Mouse (Mus musculus): ENCODE measurements around the gene Hbq1a. TPM values are rescaled to one million over a fixed set of nuclear protein-coding genes. Genes with fewer than 3 reads are reported as not detected.

Hbq1a gene
- polyA plus RNA-seq, 1 experiment = 12.0 TPM

GRCm38 (mm10) chr11:32266776-32267175 lies 33.1 kb upstream of the Hbq1a start:
- Histone ChIP-seq H3K27ac (ENCODE audit: control insufficient read depth, insufficient read depth, low read depth, low read length, poor library complexity) (peak overlapping the region; percentile 96), H3K4me3 (replicated peaks; ENCODE audit: control insufficient read depth, low read depth, low read length) (peak overlapping the region; percentile 94), H3K4me1 (ENCODE audit: control insufficient read depth, insufficient read depth, low read length) (peaks cover 3% of the 10 kb centered on the region)
- WGBS = 27% methylated on average over 6 of the region's 6 CpGs
- TF ChIP-seq CTCF (IDR thresholded peaks at IDR 0.05; ENCODE audit: control insufficient read depth, insufficient read depth, low read length) (no peak), POLR2A (IDR thresholded peaks at IDR 0.05; ENCODE audit: borderline replicate concordance, control insufficient read depth, low read depth, low read length) (no peak)

- H3K4me1 ChIP-seq (ENCODE audit: control insufficient read depth, insufficient read depth, low read length) = peaks cover 3% of the 10 kb centered on the region
- H3K4me3 ChIP-seq (replicated peaks; ENCODE audit: control insufficient read depth, low read depth, low read length) = peak within 1 kb of the TSS; percentile 94
- TF ChIP-seq POLR2A (IDR thresholded peaks at IDR 0.05; ENCODE audit: borderline replicate concordance, control insufficient read depth, low read depth, low read length) = peak; percentile 93; the same call in 1 of the 2 replicates
- no peak for TF ChIP-seq CTCF (IDR thresholded peaks at IDR 0.05; ENCODE audit: control insufficient read depth, insufficient read depth, low read length)
- under 1% methylated on average over 54 of the region's 54 CpGs for WGBS
- H3K27ac ChIP-seq (ENCODE audit: control insufficient read depth, insufficient read depth, low read depth, low read length, poor library complexity) = peak within 1 kb of the TSS; percentile 96
Observed at GRCm38 (mm10) chr11:32267188-32267884, 32.5 kb upstream of the Hbq1a start, which contains the start of gene Nprl3. Gene Nprl3, minus strand, starts transcription at chr11:32267707.

GRCm38 (mm10) chr11:32267964-32268363 lies 31.9 kb upstream of the Hbq1a start:
- WGBS = 25% methylated on average over 5 of the region's 5 CpGs
- H3K27ac ChIP-seq (ENCODE audit: control insufficient read depth, insufficient read depth, low read depth, low read length, poor library complexity) = peak overlapping the region; percentile 96
- H3K4me1 ChIP-seq (ENCODE audit: control insufficient read depth, insufficient read depth, low read length) = peaks cover 3% of the 10 kb centered on the region
- peak overlapping the region; percentile 4 for H3K4me3 ChIP-seq (replicated peaks; ENCODE audit: control insufficient read depth, low read depth, low read length)
- TF ChIP-seq CTCF (IDR thresholded peaks at IDR 0.05; ENCODE audit: control insufficient read depth, insufficient read depth, low read length) (no peak), POLR2A (IDR thresholded peaks at IDR 0.05; ENCODE audit: borderline replicate concordance, control insufficient read depth, low read depth, low read length) (no peak)

GRCm38 (mm10) chr11:32268952-32269351 lies 30.9 kb upstream of the Hbq1a start:
- 60% methylated on average over 5 of the region's 5 CpGs for WGBS
- H3K27ac ChIP-seq (ENCODE audit: control insufficient read depth, insufficient read depth, low read depth, low read length, poor library complexity) = peak overlapping the region; percentile 96
- peaks cover 3% of the 10 kb centered on the region for H3K4me1 ChIP-seq (ENCODE audit: control insufficient read depth, insufficient read depth, low read length)
- TF ChIP-seq POLR2A (IDR thresholded peaks at IDR 0.05; ENCODE audit: borderline replicate concordance, control insufficient read depth, low read depth, low read length) (no peak), CTCF (IDR thresholded peaks at IDR 0.05; ENCODE audit: control insufficient read depth, insufficient read depth, low read length) (no peak)
- peak overlapping the region; percentile 6 for H3K4me3 ChIP-seq (replicated peaks; ENCODE audit: control insufficient read depth, low read depth, low read length)

- TF ChIP-seq CTCF (IDR thresholded peaks at IDR 0.05; ENCODE audit: control insufficient read depth, insufficient read depth, low read length) (no peak; the same call in 1 of the 2 replicates), POLR2A (IDR thresholded peaks at IDR 0.05; ENCODE audit: borderline replicate concordance, control insufficient read depth, low read depth, low read length) (no peak)
- H3K27ac ChIP-seq (ENCODE audit: control insufficient read depth, insufficient read depth, low read depth, low read length, poor library complexity) = no peak overlapping the region
- peaks cover 3% of the 10 kb centered on the region for H3K4me1 ChIP-seq (ENCODE audit: control insufficient read depth, insufficient read depth, low read length)
- 26% methylated on average over 4 of the region's 4 CpGs for WGBS
- no peak overlapping the region for H3K4me3 ChIP-seq (replicated peaks; ENCODE audit: control insufficient read depth, low read depth, low read length)
Observed at GRCm38 (mm10) chr11:32271178-32271577, 28.7 kb upstream of the Hbq1a start.

GRCm38 (mm10) chr11:32276347-32276746 lies 23.5 kb upstream of the Hbq1a start, which contains the start of gene Hba-x:
Gene Hba-x, plus strand, starts transcription at chr11:32276400.
- no peak within 1 kb of the TSS for H3K27ac ChIP-seq (ENCODE audit: control insufficient read depth, insufficient read depth, low read depth, low read length, poor library complexity)
- H3K4me1 ChIP-seq (ENCODE audit: control insufficient read depth, insufficient read depth, low read length) = peaks cover 3% of the 10 kb centered on the region
- TF ChIP-seq CTCF (IDR thresholded peaks at IDR 0.05; ENCODE audit: control insufficient read depth, insufficient read depth, low read length) = no peak
- TF ChIP-seq POLR2A (IDR thresholded peaks at IDR 0.05; ENCODE audit: borderline replicate concordance, control insufficient read depth, low read depth, low read length) = no peak
- WGBS = 83% methylated on average over 3 of the region's 3 CpGs
- H3K4me3 ChIP-seq (replicated peaks; ENCODE audit: control insufficient read depth, low read depth, low read length) = no peak within 1 kb of the TSS

- Histone ChIP-seq H3K4me3 (replicated peaks; ENCODE audit: control insufficient read depth, low read depth, low read length) (no peak overlapping the region), H3K27ac (ENCODE audit: control insufficient read depth, insufficient read depth, low read depth, low read length, poor library complexity) (no peak overlapping the region), H3K4me1 (ENCODE audit: control insufficient read depth, insufficient read depth, low read length) (peaks cover 2% of the 10 kb centered on the region; the same call in 1 of the 2 replicates)
- 78% methylated on average over 21 of the region's 21 CpGs for WGBS
- TF ChIP-seq CTCF (IDR thresholded peaks at IDR 0.05; ENCODE audit: control insufficient read depth, insufficient read depth, low read length) (no peak), POLR2A (IDR thresholded peaks at IDR 0.05; ENCODE audit: borderline replicate concordance, control insufficient read depth, low read depth, low read length) (no peak)
Observed at GRCm38 (mm10) chr11:32277736-32278457, 22.0 kb upstream of the Hbq1a start.

GRCm38 (mm10) chr11:32278458-32278957 lies 21.4 kb upstream of the Hbq1a start:
- no peak overlapping the region for H3K4me3 ChIP-seq (replicated peaks; ENCODE audit: control insufficient read depth, low read depth, low read length)
- TF ChIP-seq CTCF (IDR thresholded peaks at IDR 0.05; ENCODE audit: control insufficient read depth, insufficient read depth, low read length) (no peak), POLR2A (IDR thresholded peaks at IDR 0.05; ENCODE audit: borderline replicate concordance, control insufficient read depth, low read depth, low read length) (no peak)
- no peak overlapping the region for H3K27ac ChIP-seq (ENCODE audit: control insufficient read depth, insufficient read depth, low read depth, low read length, poor library complexity)
- H3K4me1 ChIP-seq (ENCODE audit: control insufficient read depth, insufficient read depth, low read length) = peaks cover 2% of the 10 kb centered on the region; the same call in 1 of the 2 replicates
- whole genome bisulfite sequencing = 86% methylated on average over 12 of the region's 12 CpGs

All from bone marrow, adult 2 months (tissue).